Mouse (Mus musculus) frontal cortex, postnatal 36 days (tissue): Measurements from ENCODE around the gene Fn3krp.

Source experiments
- DNase-seq, 2 experiments: peaks; one replicate each; pipeline ENCODE4 v3.0.0; 2022; ENCODE audit warnings: low spot score in 2 of 2

Fn3krp gene

GRCm38 (mm10) chr11:121420830-121421552 is at the start of gene Fn3krp:
Fn3krp (plus strand) TSS chr11:121421401.
- peak; percentile 97 to 99 for DNase-seq

DNA sequence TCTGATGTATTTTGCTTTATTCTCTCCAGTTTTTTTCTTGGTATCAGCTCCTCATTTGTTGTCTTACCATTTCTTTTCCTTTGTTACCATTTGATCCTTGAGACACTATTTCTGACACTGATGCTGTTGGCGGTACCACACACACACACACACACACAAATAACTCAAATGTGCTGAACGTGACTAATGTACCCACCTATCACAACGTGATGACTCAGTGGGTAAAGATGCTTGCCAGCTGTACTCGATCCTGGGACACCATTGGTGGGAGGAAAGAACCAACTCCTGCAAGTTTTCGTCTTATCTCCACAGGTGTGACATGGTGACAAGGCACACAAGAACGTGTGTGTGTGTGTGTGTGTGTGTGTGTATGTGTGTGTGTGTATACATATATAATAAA is 47.9 kb upstream of the Fn3krp start:
- no peak for DNase-seq

DNA sequence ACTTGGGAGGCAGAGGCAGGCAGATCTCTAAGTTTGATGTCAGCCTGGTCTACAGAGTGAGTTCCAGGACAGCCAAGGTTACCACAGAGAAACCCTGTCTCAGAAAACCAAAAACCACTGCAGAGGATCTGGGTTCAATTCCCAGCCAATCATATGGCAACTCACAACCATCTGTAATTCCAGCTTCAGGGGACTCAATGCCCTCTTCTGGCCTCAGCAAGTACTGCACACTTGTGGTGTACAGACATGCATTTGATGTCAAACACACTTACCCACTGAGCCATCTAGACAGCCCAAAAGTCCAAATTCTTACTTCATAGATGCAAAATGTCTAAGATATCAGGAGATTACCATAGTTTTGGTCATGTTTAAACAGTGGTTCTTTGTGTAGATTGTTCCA is 42.6 kb upstream of the Fn3krp start:
- DNase-seq: no peak

GRCm38 (mm10) chr11:121380294-121380693 is 40.9 kb upstream of the Fn3krp start:
- no peak for DNase-seq

DNA sequence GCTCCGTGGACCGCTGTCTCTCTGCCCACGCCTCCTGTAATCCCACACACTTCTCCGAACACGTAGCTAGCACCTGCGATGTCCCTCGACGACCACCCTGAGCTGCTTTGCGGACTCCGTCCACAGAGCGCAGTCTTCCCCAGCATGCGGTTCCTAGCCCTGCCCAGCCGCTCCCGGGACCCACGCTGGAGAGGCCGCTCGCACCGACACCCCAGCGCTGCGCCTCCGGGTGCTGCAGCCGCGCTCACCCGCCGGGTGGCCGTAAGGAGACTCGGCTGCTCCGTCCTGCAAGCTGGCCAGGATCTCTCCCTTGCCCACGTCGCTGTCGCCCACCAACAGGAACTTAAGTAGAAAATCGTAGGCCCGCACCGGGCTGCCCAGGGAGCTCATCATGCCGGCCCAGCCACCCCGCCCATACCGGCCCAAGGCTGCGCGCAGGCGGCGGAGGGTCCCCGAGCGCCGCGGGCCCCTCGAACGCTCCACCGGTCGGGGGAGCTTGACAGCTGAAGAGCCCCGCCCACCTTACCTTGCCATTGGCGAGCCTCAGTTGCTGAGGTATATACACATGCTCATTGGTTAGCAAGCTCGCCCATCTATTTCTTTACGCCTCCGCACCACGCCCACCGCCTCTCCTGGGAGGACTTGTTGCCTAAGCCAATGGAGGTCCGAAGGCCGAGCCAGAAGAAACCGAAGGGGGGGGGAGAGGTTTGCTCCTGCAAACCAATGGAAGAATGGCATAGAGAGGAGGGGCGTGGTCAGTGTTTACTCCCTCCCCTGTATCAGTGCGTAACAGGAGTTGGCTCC is 33.2 kb upstream of the Fn3krp start, which contains the start of gene Rab40b:
TSS of gene Rab40b (minus strand) at position 502 of the 804 bp plus-strand sequence.
- DNase-seq: peak; percentile 95 to 96

- no peak for DNase-seq
These were observed 32.7 kb upstream of the Fn3krp start for GRCm38 (mm10) chr11:121388554-121388945.

GRCm38 (mm10) chr11:121390793-121391192 is 30.4 kb upstream of the Fn3krp start:
- DNase-seq: no peak

DNA sequence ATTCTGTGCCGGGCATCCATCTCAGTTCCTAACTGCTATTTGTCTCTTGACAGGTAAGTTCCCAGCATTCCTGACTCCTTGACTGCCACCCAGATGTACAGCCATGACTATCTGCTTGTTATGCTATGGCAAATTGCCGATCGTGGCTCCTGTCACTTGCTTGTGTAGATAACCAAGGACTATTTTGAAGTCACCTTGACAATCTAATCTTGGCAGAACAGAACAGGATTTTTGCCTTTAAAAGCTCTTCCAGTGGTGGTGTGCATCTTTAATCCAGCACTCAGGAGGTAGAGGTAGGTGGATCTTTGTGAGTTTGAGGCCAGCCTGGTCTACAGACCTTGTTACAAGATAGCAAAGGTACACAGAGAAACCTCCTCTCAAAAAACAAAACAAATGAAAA is 28.8 kb upstream of the Fn3krp start:
- DNase-seq: no peak

GRCm38 (mm10) chr11:121407366-121408155 is 13.6 kb upstream of the Fn3krp start:
- DNase-seq: peak; percentile 25 to 70

DNA sequence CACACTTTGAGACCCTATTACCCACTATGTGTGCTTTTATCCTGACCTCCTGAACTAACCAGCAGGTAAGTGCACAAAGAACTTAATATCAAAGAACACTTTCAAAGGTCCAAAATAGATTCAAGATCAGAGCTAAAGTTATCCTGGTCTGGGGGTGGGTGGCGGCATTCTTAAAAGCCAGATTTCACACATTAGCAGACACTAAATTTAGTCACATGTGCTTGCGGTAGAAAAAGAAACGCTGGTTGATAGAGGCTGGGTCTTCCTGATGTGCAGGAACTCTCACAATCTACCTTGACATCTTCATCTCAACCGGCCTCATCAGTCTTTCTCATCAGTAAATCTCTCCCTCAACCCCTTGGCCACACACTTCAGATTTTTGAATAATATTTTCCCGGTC is 6.4 kb upstream of the Fn3krp start:
- peak in 1 of 2 experiments; percentile 56 for DNase-seq

DNA sequence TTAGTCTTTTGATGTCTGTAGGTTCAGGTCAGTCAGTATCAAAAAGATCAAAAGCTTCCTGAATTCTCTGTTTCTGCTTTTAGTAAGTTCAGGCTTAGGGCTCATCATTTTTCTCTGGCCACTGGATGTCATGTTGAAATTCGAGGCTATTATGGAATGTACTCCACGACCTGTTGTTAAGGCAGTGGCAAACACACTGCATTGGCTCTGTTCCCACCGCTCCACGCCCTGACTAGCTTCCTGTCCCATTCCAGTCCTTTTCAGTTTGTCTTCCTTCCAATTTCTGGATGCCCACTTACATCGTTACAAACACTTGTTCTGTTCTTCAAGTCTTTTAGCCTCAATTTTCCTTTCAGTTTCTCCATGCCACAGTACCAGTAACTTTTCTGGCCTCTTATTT is 5.8 kb upstream of the Fn3krp start:
- no peak for DNase-seq

DNA sequence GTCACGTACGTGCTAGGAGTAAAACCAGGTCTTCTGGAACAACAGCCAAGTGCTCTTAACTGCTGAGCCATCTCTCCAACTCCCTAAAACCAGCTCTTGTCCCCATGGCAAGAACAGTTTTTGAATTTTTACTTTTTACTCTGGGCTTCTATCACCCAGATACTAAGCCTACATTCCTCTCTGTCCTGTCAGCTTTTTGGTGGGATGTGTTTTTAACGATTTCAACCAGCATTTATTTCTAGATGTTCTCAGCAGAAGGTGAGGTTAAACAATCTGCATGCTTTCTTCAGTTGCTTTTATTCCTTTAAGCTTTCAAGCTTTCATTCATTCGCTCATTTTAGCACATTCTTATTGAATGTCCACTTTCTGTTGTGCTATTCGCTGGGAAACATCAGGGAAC is 3.2 kb upstream of the Fn3krp start:
- DNase-seq: no peak

DNA sequence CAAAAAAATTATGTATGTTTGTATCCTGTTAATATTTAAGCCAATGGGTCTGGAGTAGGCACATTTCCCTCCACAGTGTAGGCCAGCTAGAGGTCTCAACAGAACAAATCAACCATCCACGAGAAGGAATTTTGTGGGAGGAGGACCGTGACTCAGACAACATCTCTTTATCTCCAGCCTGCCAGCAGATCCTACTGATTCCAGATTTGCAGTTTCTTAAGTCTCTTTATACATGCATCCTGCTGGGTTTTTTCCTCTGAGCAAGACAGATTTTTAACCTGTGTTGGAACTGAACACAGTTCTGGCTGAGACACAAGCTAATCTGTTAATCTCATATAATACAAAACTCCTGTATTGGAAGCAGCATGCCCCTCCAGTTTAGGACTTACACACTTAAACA is 2.3 kb upstream of the Fn3krp start:
- DNase-seq: peak in 1 of 2 experiments; percentile 54

GRCm38 (mm10) chr11:121420379-121420778 is 822 bp upstream of the Fn3krp start:
- DNase-seq: no peak

- no peak for DNase-seq
These were observed 462 bp downstream of the Fn3krp start for GRCm38 (mm10) chr11:121421553-121422173.

GRCm38 (mm10) chr11:121433397-121433796 is 12.2 kb downstream of the Fn3krp start:
- no peak for DNase-seq

DNA sequence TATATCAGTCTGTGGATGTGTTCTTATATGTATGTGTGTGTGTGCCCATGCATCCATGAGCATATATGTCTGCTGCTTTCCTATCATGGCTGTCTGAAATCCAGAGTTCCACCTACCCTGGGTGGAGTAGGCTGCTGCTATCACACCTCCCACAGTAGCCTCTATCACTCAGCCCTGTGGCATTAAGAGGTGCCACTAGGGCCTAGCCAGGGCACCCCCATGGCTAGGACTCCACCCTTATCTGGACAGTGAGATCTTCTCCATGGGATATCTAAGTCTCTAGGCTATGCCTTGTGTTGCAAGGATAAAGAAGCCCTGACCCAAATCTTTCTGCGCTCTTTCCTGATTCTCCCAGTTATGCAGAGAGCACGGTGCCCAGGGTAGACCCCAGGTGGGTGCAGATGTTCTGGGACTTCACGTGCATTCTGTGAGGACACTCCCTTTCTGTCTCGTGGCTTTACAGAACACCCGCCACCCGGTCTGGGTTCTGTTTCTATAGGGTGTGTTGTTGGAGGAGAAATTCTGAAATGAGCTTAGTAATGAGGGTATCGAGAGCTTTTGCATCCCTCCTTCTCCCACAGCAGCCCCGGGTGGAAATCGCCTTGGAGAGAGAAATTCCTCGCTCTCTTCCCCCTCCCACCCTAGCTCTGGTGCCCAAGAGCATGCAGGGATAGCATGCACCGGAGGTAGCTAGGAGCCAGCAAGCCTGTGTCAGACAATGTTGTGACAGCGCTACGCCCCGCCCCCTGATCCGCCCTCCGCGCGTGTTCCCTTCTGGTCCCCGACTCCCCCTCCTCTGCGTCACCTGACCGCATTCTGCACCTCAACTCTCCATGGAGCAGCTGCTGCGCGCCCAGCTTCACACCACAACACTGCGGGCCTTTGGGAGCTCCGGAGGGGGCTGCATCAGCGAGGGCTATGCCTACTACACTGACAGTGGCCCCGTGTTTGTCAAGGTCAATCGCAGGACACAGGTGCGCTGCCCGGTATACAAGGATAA is 13.3 kb downstream of the Fn3krp start, which contains the start of gene Fn3k:
TSS of gene Fn3k (plus strand) at position 758 of the 1,000 bp plus-strand sequence.
- DNase-seq: peak; percentile 95 to 97

- DNase-seq: no peak
These were observed 16.0 kb downstream of the Fn3krp start for GRCm38 (mm10) chr11:121437236-121437635.

DNA sequence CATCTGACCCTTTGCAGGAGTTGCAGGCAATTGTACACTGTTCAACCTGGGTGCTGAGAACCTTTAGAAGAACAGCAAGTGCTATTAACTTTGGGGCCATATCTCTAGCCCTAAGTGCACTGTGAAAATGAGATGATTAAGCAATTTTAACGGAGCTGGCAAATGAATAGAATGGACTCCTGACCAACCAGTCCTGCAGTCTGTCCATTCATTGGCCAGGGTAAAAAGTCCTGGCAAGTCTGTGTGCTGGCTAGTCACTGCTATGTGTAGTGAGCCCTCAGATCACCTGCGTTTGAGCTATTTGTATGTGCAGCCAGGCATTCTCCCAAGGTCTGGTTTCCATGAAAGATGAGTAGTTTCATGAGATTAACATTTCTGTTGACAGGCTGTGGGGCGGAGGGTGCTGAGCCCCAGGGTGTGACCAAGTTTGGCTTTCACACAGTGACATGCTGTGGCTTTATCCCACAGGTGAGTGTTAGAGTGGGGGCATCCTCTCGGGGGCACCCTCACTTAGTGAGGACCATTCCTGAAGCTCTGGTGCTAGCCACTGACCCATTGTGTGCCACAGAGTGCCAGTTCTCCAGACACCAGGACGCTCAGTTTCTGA is 18.6 kb downstream of the Fn3krp start:
- no peak for DNase-seq

DNA sequence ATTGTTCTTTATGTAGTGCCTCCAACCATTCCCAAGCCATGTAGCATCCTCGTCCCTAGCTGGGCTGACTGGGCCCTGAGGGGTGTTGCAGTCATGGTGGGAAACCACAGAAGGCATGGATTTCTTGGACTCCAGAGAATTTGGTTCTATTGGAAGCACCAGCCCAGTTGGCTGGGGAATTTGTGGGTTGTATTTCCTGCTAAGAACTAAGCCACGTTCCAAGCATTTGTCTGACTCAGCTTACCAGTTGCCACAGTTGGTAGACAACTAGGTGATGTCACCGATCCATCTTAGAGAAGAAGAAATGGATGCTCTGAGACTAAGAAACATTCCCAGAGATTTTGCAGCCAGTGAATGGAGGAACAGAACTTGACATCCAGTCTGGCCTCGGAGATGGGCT is 20.5 kb downstream of the Fn3krp start:
- DNase-seq: no peak
